Mouse (Mus musculus): ENCODE results near the gene Setx. TPM values are rescaled to one million over a fixed set of nuclear protein-coding genes. Genes with fewer than 3 reads are reported as not detected.
"Not testable (repeated sequence)": the region's sequence is repeated elsewhere in the genome, so short reads cannot be mapped to it uniquely, and the experiment has no call there.

The Setx gene
- 16.2 and 22.7 TPM in 2 replicates for polyA plus RNA-seq (2014; fragmentation: Nextera tagmentation; extraction: Ambion mirVana)

DNA sequence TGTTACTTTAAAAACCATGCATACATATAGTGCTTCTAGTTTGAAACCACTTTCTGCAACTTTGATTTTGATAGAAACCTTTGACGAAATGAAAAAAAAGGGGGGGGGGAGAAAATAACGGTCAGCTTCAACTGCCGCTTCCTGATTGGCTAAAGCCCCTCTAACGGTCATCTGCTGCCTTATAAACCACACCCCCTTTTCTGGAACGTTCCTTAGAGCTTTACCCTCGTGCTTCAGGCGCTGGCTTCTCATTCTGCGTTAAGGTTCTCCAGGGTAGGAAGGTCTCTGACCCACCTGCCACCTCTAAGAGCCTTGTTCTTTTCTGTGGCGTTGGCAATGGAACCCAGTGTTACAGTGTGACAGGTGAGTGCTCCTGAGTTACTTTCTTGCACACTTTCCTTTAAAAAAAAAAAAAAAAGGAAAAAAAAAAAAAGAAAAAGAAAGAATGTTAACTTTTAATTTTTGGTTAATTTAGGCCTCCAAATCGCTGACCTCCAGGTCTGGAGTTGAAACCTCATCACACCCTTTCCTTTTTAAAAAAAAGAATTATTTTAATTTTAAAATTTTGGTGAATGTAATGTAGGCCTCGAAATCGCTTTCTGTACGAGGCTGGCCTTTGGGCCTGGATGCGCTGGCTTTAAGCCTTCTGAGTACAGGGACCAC lies at the start of gene Setx:
TSS of gene Setx (plus strand) at position 275 of the 663 bp plus-strand sequence.
- H3K4me3 ChIP-seq (replicated peaks; ENCODE audit: low read length), result peak within 1 kb of the TSS; percentile 75
- peak within 1 kb of the TSS; percentile 88 for H3K27ac ChIP-seq
- peaks cover 22% of the 10 kb centered on the region for H3K36me3 ChIP-seq (replicated peaks; ENCODE audit: control insufficient read depth, insufficient read depth)
- 71% methylated on average over 14 of the region's 14 CpGs for WGBS
- no peaks in the 10 kb centered on the region for H3K27me3 ChIP-seq (ENCODE audit: control insufficient read depth, insufficient read depth, low read length)
- no peaks in the 10 kb centered on the region for H3K9me3 ChIP-seq (ENCODE audit: control insufficient read depth, low read length)
- H3K9ac ChIP-seq, result peak within 1 kb of the TSS; percentile 87
- DNase-seq (ENCODE audit: low spot score) (no peak), ATAC-seq (ENCODE audit: low FRiP score) (no peak)
- peaks cover 11% of the 10 kb centered on the region for H3K4me1 ChIP-seq (replicated peaks; ENCODE audit: control insufficient read depth, insufficient read depth, low read length)
- H3K4me2 ChIP-seq (replicated peaks), result peak within 1 kb of the TSS; percentile 73

DNA sequence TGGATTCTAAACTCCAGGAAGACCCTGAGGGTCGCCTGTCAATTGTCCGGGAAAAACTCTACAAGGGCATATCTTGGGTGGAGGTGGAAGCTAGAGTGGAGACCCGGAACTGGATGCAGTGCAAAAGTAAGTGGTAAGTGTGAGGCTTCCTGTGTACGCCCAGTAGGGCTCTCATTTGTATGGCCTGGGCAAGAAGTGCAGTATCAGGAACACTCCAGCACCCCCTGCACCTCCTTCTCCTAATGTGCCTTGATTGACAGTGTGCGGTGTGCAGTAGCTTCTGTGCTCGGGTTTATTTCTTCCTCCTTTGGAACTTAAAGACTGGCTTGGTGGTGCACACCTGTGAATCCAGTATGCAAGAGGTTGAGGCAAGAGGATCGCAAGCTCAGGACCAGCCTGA lies 49.3 kb upstream of the Setx start:
- no peak overlapping the region for H3K9ac ChIP-seq
- 94% methylated on average over 7 of the region's 7 CpGs for WGBS
- no peak overlapping the region for H3K4me3 ChIP-seq (replicated peaks; ENCODE audit: low read length)
- no peaks in the 10 kb centered on the region for H3K27me3 ChIP-seq (ENCODE audit: control insufficient read depth, insufficient read depth, low read length)
- ATAC-seq (ENCODE audit: low FRiP score) (no peak), DNase-seq (ENCODE audit: low spot score) (no peak)
- no peak overlapping the region for H3K27ac ChIP-seq
- no peaks in the 10 kb centered on the region for H3K9me3 ChIP-seq (ENCODE audit: control insufficient read depth, low read length)
- H3K4me1 ChIP-seq (replicated peaks; ENCODE audit: control insufficient read depth, insufficient read depth, low read length), result no peaks in the 10 kb centered on the region
- H3K4me2 ChIP-seq (replicated peaks), result no peak overlapping the region
- peaks cover 91% of the 10 kb centered on the region for H3K36me3 ChIP-seq (replicated peaks; ENCODE audit: control insufficient read depth, insufficient read depth)

DNA sequence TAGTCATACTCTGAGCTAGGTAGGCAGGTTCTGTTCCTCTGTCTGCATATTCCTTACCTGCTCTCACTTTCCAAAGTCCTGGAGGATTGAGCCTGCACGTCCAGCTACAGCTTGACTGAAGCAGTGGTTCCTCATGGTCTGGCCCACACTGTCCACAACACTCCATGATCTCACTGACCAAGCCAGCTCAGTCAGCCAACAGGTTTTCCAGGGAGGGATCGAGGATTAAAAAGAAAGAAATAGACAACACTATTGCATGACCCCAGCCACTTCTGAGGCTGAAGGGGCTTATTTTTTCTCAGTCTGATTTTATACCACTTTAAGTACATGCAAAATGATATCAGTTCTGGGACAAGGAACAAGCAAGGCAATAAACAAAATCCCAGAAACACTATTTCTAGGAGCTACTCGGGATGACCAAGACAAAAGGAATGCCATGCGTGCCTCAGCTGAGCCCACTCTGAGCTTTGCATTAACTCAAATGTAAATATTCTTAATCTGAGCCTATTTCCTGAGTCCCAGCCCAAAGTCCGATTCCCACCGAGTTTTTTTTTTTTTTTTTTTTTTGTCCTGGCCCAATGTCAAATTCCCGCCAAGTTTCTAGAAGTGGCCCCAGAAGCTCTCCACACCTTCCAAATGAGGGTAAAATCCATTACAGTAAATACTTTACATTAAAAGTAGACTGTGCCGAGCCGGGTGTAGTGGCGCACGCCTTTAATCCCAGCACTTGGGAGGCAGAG lies 48.5 kb upstream of the Setx start:
- H3K27me3 ChIP-seq (ENCODE audit: control insufficient read depth, insufficient read depth, low read length), result no peaks in the 10 kb centered on the region
- 97% methylated on average over 11 of the region's 11 CpGs for WGBS
- ATAC-seq (ENCODE audit: low FRiP score) (no peak), DNase-seq (ENCODE audit: low spot score) (no peak)
- H3K36me3 ChIP-seq (replicated peaks; ENCODE audit: control insufficient read depth, insufficient read depth), result peaks cover 91% of the 10 kb centered on the region
- no peaks in the 10 kb centered on the region for H3K9me3 ChIP-seq (ENCODE audit: control insufficient read depth, low read length)
- no peak overlapping the region for H3K4me2 ChIP-seq (replicated peaks)
- no peak overlapping the region for H3K4me3 ChIP-seq (replicated peaks; ENCODE audit: low read length)
- H3K4me1 ChIP-seq (replicated peaks; ENCODE audit: control insufficient read depth, insufficient read depth, low read length), result no peaks in the 10 kb centered on the region
- H3K27ac ChIP-seq, result no peak overlapping the region
- H3K9ac ChIP-seq, result no peak overlapping the region

DNA sequence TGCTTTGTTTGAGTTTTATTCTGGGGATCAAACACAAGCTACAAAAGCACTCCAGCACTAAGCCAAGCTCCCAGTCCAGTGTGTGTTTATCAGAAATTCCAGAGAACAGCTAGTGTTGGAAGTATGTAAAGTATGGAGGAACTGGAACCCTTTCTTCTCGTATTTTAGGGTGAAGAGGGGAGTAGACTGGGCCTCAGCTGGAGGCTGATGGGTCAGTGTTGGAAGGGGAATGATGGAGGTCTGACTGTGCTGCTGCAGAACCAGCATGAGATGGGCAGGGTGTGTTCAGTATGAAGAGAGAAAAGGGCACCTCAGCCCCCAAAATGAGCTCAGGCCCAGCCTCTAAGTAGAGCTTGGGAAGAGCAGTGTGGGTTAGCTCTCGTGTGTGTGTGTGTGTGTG lies 47.8 kb upstream of the Setx start:
- no peaks in the 10 kb centered on the region for H3K27me3 ChIP-seq (ENCODE audit: control insufficient read depth, insufficient read depth, low read length)
- no peak overlapping the region for H3K27ac ChIP-seq
- no peak overlapping the region for H3K4me3 ChIP-seq (replicated peaks; ENCODE audit: low read length)
- H3K4me1 ChIP-seq (replicated peaks; ENCODE audit: control insufficient read depth, insufficient read depth, low read length), result no peaks in the 10 kb centered on the region
- DNase-seq (ENCODE audit: low spot score) (no peak), ATAC-seq (ENCODE audit: low FRiP score) (no peak)
- peaks cover 91% of the 10 kb centered on the region for H3K36me3 ChIP-seq (replicated peaks; ENCODE audit: control insufficient read depth, insufficient read depth)
- WGBS, result 85% methylated on average over 2 of the region's 2 CpGs
- no peak overlapping the region for H3K9ac ChIP-seq
- H3K9me3 ChIP-seq (ENCODE audit: control insufficient read depth, low read length), result no peaks in the 10 kb centered on the region
- H3K4me2 ChIP-seq (replicated peaks), result no peak overlapping the region

DNA sequence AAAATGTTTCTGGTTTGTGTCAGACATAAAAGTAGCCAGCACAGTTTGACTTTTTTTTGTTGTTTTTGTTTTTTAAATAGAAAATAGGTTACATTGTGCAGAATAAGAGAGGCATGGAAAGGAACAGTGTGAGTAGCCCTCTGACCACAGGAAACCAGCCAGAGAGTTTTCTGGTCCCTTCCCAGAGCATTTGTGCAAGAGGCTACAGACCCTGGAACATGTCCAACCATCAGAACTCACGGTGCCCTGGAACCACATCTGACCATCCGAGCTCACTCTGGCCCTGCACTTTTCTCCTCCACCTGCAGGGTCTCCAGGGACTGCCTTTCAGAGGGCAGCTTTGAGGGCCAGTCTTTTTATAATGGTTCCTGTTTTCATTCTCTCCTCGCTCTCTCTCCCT lies 42.0 kb upstream of the Setx start:
- H3K27ac ChIP-seq, result no peak overlapping the region
- DNase-seq (ENCODE audit: low spot score) (no peak), ATAC-seq (ENCODE audit: low FRiP score) (no peak)
- 69% methylated on average over 3 of the region's 3 CpGs for WGBS
- H3K27me3 ChIP-seq (ENCODE audit: control insufficient read depth, insufficient read depth, low read length), result no peaks in the 10 kb centered on the region
- peaks cover 92% of the 10 kb centered on the region for H3K36me3 ChIP-seq (replicated peaks; ENCODE audit: control insufficient read depth, insufficient read depth)
- no peak overlapping the region for H3K4me3 ChIP-seq (replicated peaks; ENCODE audit: low read length)
- H3K4me1 ChIP-seq (replicated peaks; ENCODE audit: control insufficient read depth, insufficient read depth, low read length), result no peaks in the 10 kb centered on the region
- no peak overlapping the region for H3K9ac ChIP-seq
- H3K4me2 ChIP-seq (replicated peaks), result no peak overlapping the region
- H3K9me3 ChIP-seq (ENCODE audit: control insufficient read depth, low read length), result no peaks in the 10 kb centered on the region

DNA sequence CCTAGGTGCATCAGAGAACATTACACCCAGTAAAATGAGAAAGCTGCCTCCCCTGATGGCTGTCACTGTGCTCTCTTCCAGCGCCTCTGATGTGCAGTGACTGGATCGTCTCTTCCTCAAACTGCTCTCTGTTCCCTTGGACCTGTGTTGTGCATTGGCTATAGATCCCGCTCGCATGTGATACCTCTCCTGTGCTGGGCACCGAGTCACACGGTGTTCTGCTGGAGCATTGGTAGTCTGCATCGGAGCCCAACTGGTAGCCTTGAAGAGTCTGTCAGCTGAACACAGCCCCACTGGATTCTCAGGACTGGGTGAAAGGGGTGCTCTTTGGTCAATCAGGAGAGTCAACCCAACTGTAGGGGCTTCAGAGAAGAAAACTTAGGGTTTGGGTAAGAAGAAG lies 38.0 kb upstream of the Setx start:
- WGBS, result 96% methylated on average over 7 of the region's 7 CpGs
- Histone ChIP-seq H3K27me3 (ENCODE audit: control insufficient read depth, insufficient read depth, low read length) (no peaks in the 10 kb centered on the region), H3K4me3 (replicated peaks; ENCODE audit: low read length) (no peak overlapping the region), H3K36me3 (replicated peaks; ENCODE audit: control insufficient read depth, insufficient read depth) (peaks cover 57% of the 10 kb centered on the region), H3K27ac (no peak overlapping the region), H3K9me3 (ENCODE audit: control insufficient read depth, low read length) (no peaks in the 10 kb centered on the region), H3K4me2 (replicated peaks) (no peak overlapping the region), H3K4me1 (replicated peaks; ENCODE audit: control insufficient read depth, insufficient read depth, low read length) (no peaks in the 10 kb centered on the region), H3K9ac (no peak overlapping the region)
- DNase-seq (ENCODE audit: low spot score) (no peak), ATAC-seq (ENCODE audit: low FRiP score) (no peak)

DNA sequence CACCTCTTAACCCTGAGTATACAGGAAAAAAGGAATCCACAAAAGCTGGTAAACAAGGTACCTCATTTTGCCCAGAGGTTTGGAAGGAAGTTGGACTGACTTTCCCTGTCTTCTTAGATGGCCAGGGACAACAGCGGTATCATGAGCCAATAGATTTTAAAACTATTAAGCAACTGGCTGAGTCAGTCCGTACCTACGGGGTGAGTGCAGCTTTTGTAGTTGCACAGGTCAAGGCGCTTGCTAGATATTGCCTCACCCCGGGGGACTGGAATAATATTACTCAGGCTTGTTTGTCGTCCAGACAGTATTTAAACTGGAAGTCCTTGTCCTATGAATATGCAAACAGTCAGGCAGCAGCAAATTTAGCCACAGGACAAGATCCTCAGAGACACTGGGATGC lies 34.7 kb upstream of the Setx start:
- ATAC-seq (ENCODE audit: low FRiP score); H3K4me2 ChIP-seq (replicated peaks); H3K4me3 ChIP-seq (replicated peaks; ENCODE audit: low read length); H3K4me1 ChIP-seq (replicated peaks; ENCODE audit: control insufficient read depth, insufficient read depth, low read length); H3K27ac ChIP-seq; H3K9me3 ChIP-seq (ENCODE audit: control insufficient read depth, low read length); DNase-seq (ENCODE audit: low spot score); H3K9ac ChIP-seq; H3K27me3 ChIP-seq (ENCODE audit: control insufficient read depth, insufficient read depth, low read length): not testable (repeated sequence)
- 81% methylated on average over 6 of the region's 6 CpGs for WGBS
- peaks cover 25% of the 10 kb centered on the region for H3K36me3 ChIP-seq (replicated peaks; ENCODE audit: control insufficient read depth, insufficient read depth)

DNA sequence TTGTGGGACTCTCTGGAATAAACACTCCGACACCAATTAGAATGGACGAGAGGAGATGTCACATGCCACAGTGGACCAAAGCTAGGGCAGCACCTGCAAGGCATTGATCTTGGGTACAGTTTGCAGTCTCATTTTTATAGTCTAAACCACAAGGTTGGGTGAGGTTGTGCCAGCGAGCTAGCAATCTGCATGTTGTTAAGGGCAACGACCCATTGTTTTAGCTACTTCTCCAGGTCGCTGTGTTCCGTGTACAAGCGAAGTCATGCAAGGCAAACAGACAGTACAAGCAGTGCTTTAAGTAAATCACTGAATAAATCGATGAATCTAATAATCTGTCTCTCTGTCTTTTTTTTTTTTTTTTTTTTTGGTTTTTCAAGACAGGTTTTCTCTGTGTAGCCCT lies 28.3 kb upstream of the Setx start:
- Histone ChIP-seq H3K36me3 (replicated peaks; ENCODE audit: control insufficient read depth, insufficient read depth) (no peaks in the 10 kb centered on the region), H3K4me3 (replicated peaks; ENCODE audit: low read length) (no peak overlapping the region), H3K27me3 (ENCODE audit: control insufficient read depth, insufficient read depth, low read length) (no peaks in the 10 kb centered on the region), H3K4me2 (replicated peaks) (no peak overlapping the region), H3K27ac (no peak overlapping the region), H3K4me1 (replicated peaks; ENCODE audit: control insufficient read depth, insufficient read depth, low read length) (no peaks in the 10 kb centered on the region), H3K9ac (no peak overlapping the region), H3K9me3 (ENCODE audit: control insufficient read depth, low read length) (no peaks in the 10 kb centered on the region)
- no peak for DNase-seq (ENCODE audit: low spot score)
- WGBS, result 88% methylated on average over 8 of the region's 8 CpGs
- no peak for ATAC-seq (ENCODE audit: low FRiP score)

DNA sequence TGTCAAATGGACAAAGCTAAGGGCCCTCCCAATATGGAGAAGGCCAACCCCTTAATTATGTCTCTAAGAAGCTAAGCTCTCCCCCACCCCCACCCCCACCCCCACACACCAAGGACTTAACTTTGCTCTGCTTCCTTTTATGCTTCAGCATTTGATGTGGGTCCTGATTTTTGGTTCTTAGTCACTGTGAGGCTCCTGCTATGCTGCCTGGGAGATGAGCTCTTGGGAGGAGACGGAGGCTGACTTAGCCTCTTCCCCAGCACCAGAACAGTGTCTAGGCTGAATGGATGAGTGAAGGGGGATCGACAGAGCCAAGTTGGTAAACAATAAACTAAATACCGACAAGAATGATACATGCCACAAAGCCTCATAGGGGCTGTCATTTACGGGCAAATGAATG lies 27.2 kb upstream of the Setx start:
- Histone ChIP-seq H3K4me3 (replicated peaks; ENCODE audit: low read length) (no peak overlapping the region), H3K36me3 (replicated peaks; ENCODE audit: control insufficient read depth, insufficient read depth) (no peaks in the 10 kb centered on the region), H3K27me3 (ENCODE audit: control insufficient read depth, insufficient read depth, low read length) (no peaks in the 10 kb centered on the region), H3K4me1 (replicated peaks; ENCODE audit: control insufficient read depth, insufficient read depth, low read length) (no peaks in the 10 kb centered on the region), H3K27ac (no peak overlapping the region), H3K4me2 (replicated peaks) (no peak overlapping the region), H3K9me3 (ENCODE audit: control insufficient read depth, low read length) (no peaks in the 10 kb centered on the region), H3K9ac (no peak overlapping the region)
- WGBS, result 54% methylated on average over 4 of the region's 4 CpGs
- ATAC-seq (ENCODE audit: low FRiP score) (no peak), DNase-seq (ENCODE audit: low spot score) (no peak)
